Comparison of ENCODE assay signal across 16 mouse cellular contexts in the genomic region with DNA sequence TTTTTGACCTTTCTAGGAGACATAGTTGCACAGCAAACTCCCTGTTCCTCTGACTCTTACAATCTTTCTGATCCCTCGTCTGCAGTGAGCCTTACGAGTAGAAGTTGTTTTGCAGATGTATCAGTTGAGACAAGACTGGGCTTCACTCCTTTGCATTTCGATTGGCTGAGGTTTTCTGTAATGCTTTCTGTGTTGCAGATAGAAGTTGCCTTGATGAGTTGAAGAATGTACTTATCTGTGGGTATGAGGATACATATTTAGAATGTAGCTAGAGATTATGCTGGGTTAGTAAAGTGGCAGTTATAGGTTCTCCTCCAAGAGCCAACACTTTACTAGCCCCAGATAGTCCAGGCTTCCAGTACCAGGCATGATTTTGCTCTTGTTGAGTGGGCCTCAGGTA.
"Had no signal": no experiment of that assay in that cellular context is flagged by ENCODE, and none has a peak within 500 bp of the region (broad histone marks: within the 10 kb centered on the region; RNA-seq: fewer than 3 reads in every experiment).

No protein-coding gene starts in this region.

- DNase-seq: lung, adult 2 months; lung, postnatal 14 days; lung, postnatal 36 days; right cerebral cortex, postnatal 14 days; thymus, adult 2 months; thymus, postnatal 25 days; thymus, postnatal 4 days had no signal

- H3K27ac ChIP-seq: lung, embryonic 15.5 days; macrophage; midbrain, embryonic 13.5 days; midbrain, embryonic 15.5 days; neural tube, embryonic 12.5 days; stomach, embryonic 15.5 days; stomach, postnatal 0 days had no signal

- H3K4me3 ChIP-seq: lung, embryonic 15.5 days; midbrain, embryonic 13.5 days; midbrain, embryonic 15.5 days; neural tube, embryonic 12.5 days; stomach, embryonic 15.5 days had no signal

- H3K36me3 ChIP-seq: lung, embryonic 15.5 days; midbrain, embryonic 13.5 days; midbrain, embryonic 15.5 days; neural tube, embryonic 12.5 days; stomach, embryonic 15.5 days had no signal

- ATAC-seq: lung, postnatal 0 days; midbrain, embryonic 13.5 days; midbrain, embryonic 15.5 days had no signal

- H3K27me3 ChIP-seq: lung, embryonic 15.5 days; midbrain, embryonic 13.5 days; midbrain, embryonic 15.5 days; neural tube, embryonic 12.5 days; stomach, embryonic 15.5 days had no signal

- H3K9me3 ChIP-seq: lung, embryonic 15.5 days; midbrain, embryonic 13.5 days; midbrain, embryonic 15.5 days; neural tube, embryonic 12.5 days; stomach, embryonic 15.5 days had no signal

- H3K9ac ChIP-seq: lung, embryonic 15.5 days; midbrain, embryonic 13.5 days; midbrain, embryonic 15.5 days; neural tube, embryonic 12.5 days; stomach, embryonic 15.5 days had no signal

- H3K4me2 ChIP-seq: lung, embryonic 15.5 days; midbrain, embryonic 11.5 days; midbrain, embryonic 13.5 days; midbrain, embryonic 15.5 days; neural tube, embryonic 12.5 days; stomach, embryonic 15.5 days had no signal
